Mouse (Mus musculus) cerebellum, adult 2 months (tissue): ENCODE data around the gene Syne1.

ENCODE experiments used
- CTCF ChIP-seq: fragments of 200-500 bp; IDR thresholded peaks from 2 replicates; pipeline ENCODE4 v1.5.1; 2011; ENCODE audit warnings: low read depth, mild to moderate bottlenecking, control low read depth, low read length, moderate library complexity, borderline replicate concordance; ENCODE audit not compliant: insufficient read depth
- POLR2A ChIP-seq: fragments of 200-500 bp; IDR thresholded peaks from 2 replicates; pipeline ENCODE4 v1.6.1; 2011; ENCODE audit warnings: low read length, control low read depth, borderline replicate concordance; ENCODE audit not compliant: insufficient read depth

DNA sequence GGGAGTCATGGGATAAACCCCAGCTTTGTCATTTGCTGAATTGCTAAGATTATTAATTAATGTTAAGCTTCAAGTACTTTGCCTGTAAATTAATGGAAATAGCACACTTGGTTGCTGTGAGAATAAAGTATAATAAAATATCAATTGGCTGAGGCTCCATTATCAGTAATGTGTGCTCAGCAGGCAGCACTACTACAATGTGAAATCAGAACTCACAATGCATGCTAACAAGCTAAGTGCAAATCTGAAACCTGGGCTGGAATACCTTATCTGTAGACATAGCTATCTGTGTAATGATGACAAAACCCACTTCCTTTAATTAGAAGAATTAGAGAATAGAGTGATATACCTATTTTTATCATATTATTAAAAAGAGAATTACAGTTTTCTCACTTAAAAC is 97.5 kb downstream of the Syne1 start:
- no peak for TF ChIP-seq POLR2A
- TF ChIP-seq CTCF = no peak
